Mouse (Mus musculus) heart, embryonic 14.5 days (tissue): ENCODE measurements around the gene Odf3. TPM values are rescaled to one million over a fixed set of nuclear protein-coding genes. Genes with fewer than 3 reads are reported as not detected.

Source experiments
- ATAC-seq: fragments of 200-750 bp; cut with Nextera tagmentation; 2 replicates; pipeline ENCODE4 v1.8.0; 2017; ENCODE audit warnings: low read depth, moderate TSS enrichment; ENCODE audit not compliant: insufficient number of reproducible peaks, insufficient read depth, low FRiP score
- H3K27ac ChIP-seq, 2 experiments: fragments of 200-500 bp in 1 of 2; fragments of 300-500 bp in 1 of 2; sonication (generic) in 1 of 2; replicated peaks in 1 of 2; 2 replicates each; pipeline ENCODE4 v1.5.1; 2012 to 2014; ENCODE audit warnings: low read depth in 2 of 2, low read length in 2 of 2, control low read depth in 1 of 2, mild to moderate bottlenecking in 1 of 2, mixed read lengths in 1 of 2; ENCODE audit not compliant: control insufficient read depth in 1 of 2, insufficient read depth in 1 of 2
- H3K27me3 ChIP-seq: fragments of 300-500 bp; sonication (generic); 2 replicates; pipeline ENCODE4 v1.6.1; 2014; ENCODE audit warnings: mild to moderate bottlenecking, low read length, control low read depth; ENCODE audit not compliant: control insufficient read depth, insufficient read depth
- H3K36me3 ChIP-seq: fragments of 300-500 bp; sonication (generic); 2 replicates; pipeline ENCODE4 v1.6.1; 2014; ENCODE audit warnings: mild to moderate bottlenecking, control low read depth, low read length, mixed read lengths; ENCODE audit not compliant: control insufficient read depth, insufficient read depth
- H3K4me1 ChIP-seq, 2 experiments: fragments of 200-500 bp in 1 of 2; fragments of 300-500 bp in 1 of 2; sonication (generic) in 1 of 2; 2 replicates each; pipeline ENCODE4 v1.6.1; 2012 to 2014; ENCODE audit warnings: low read length in 2 of 2, control low read depth in 1 of 2, mixed read lengths in 1 of 2; ENCODE audit not compliant: control insufficient read depth in 2 of 2, insufficient read depth in 2 of 2
- H3K4me2 ChIP-seq: fragments of 300-500 bp; sonication (generic); 2 replicates; pipeline ENCODE4 v1.6.1; 2014; ENCODE audit warnings: mild to moderate bottlenecking, low read length
- H3K4me3 ChIP-seq, 2 experiments: fragments of 200-500 bp in 1 of 2; fragments of 300-500 bp in 1 of 2; sonication (generic) in 1 of 2; 2 replicates each; pipeline ENCODE4 v1.5.1; 2012 to 2014; ENCODE audit warnings: low read length in 2 of 2, mild to moderate bottlenecking in 2 of 2, control low read depth in 1 of 2, low read depth in 1 of 2, moderate library complexity in 1 of 2; ENCODE audit not compliant: control insufficient read depth in 1 of 2, insufficient read depth in 1 of 2
- H3K9ac ChIP-seq: fragments of 300-500 bp; sonication (generic); 2 replicates; pipeline ENCODE4 v1.6.1; 2014; ENCODE audit warnings: mild to moderate bottlenecking, low read length
- H3K9me3 ChIP-seq: fragments of 300-500 bp; sonication (generic); 2 replicates; pipeline ENCODE4 v1.6.1; 2016; ENCODE audit warnings: low read length, control low read depth; ENCODE audit not compliant: control insufficient read depth
- WGBS: fragments of 180-500 bp; shearing (Covaris S2); extraction: QIAGEN DNeasy Blood & Tissue Kit; methylation state at CpG from one replicate; pipeline ENCODE4 v1.1.7; 2014; 5-methylcytosine and 5-hydroxymethylcytosine counted together
- polyA plus RNA-seq: library from polyadenylated mRNA; unstranded; fragments of >200 nt; fragmentation: Nextera tagmentation; extraction: Ambion mirVana; gene quantifications from 2 replicates; pipeline ENCODE4 v1.2.1, GENCODE M21; 2014

Odf3 gene
- polyA plus RNA-seq, 1 experiment from 2014 or later = not detected

DNA sequence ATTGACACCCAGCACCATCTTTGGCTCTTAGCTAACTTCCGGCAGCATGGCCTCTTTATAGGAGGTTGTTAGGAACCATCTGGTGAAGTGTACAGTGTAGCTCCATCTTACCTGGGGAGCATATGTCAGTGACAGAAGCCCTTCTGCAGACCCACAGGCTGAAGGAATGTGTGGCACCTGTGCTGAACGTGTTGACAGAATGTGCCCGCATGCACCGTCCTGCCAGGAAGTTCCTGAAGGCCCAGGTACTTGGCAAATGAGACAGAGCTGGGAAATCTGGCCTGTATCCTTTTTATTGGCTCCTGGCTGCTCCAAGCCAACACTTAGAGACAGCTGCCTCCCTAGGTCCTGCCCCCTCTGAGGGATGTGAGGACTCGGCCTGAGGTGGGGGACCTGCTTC, 13.1 kb downstream of the Odf3 start:
- no peaks in the 10 kb centered on the region for H3K27me3 ChIP-seq
- no peak overlapping the region for H3K9ac ChIP-seq
- H3K27ac ChIP-seq = no peak overlapping the region
- H3K4me2 ChIP-seq = no peak overlapping the region
- H3K9me3 ChIP-seq = no peaks in the 10 kb centered on the region
- no peak for ATAC-seq
- peaks cover 72% of the 10 kb centered on the region for H3K36me3 ChIP-seq
- WGBS = 80% methylated on average over 5 of the region's 5 CpGs
- H3K4me1 ChIP-seq = peaks cover 8 to 14% of the 10 kb centered on the region in 2 experiments
- no peak overlapping the region for H3K4me3 ChIP-seq

DNA sequence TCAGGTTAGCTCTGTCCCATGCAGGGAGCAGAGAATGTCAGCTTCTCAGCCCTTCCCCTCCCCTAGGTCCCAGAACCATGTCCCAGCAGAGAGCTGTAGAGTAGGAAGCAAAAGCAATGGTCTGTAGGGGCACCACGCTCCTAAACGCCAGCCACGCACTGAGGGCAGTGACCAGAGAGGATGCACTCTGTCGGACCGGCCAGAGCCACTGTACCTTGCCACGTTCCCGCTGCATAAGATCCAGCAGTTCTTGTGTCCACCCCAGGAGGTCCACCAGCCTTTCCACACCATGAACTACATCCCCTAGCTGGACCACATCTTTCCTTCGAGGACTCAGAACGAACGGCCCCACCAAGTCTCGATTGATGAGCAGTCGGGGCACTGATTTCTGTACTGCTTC, 17.2 kb downstream of the Odf3 start:
- Histone ChIP-seq H3K4me1 (no peaks in the 10 kb centered on the region), H3K9me3 (no peaks in the 10 kb centered on the region), H3K4me3 (no peak overlapping the region), H3K4me2 (no peak overlapping the region), H3K9ac (no peak overlapping the region), H3K27ac (no peak overlapping the region), H3K36me3 (peaks cover 91% of the 10 kb centered on the region), H3K27me3 (no peaks in the 10 kb centered on the region)
- no peak for ATAC-seq
- WGBS = 86% methylated on average over 12 of the region's 12 CpGs

DNA sequence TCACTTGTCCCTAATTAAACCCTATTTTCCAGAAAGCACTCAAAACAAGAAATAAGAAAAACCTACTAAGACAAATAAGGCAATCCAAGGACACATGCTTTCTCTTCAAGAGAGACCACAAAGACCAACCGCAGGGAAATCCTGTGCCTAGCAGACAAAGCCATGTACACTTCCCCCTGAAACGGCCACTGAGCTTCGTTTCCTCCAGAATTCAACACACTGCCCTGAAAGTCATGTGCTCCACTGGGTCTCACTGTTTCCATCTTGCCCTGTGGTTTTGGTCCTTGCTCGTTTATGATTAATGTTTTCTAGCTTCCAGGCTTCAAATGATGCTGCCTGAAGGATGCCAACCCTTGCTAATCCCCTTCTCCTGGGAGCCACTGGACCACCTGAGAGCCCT, 26.6 kb downstream of the Odf3 start:
- Histone ChIP-seq H3K4me1 (no peaks in the 10 kb centered on the region), H3K4me3 (no peak overlapping the region), H3K4me2 (no peak overlapping the region), H3K9me3 (no peaks in the 10 kb centered on the region), H3K27me3 (no peaks in the 10 kb centered on the region), H3K27ac (no peak overlapping the region), H3K9ac (no peak overlapping the region), H3K36me3 (peaks cover 87% of the 10 kb centered on the region)
- ATAC-seq = no peak
- WGBS = 86% methylated on average over 4 of the region's 4 CpGs

DNA sequence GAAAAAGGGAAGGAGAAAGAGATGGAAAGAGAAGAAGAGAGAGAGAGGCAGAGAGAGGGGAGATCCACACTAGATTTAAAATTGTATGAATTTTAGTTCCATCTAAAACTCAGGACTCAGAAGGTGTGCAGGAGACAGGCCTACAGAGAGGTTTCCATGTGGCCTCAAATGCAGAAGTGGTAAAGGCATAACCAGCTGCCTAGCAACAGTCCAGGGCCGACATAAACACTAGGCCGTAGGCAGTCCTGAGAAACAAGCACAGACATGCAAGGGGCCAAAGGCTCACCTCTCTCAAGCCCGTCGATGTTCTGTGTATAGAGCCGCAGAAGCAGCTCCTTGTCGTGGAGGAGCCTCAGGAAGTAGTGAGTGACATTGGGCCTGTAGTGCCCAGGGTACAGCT, 29.8 kb downstream of the Odf3 start:
- ATAC-seq = no peak
- Histone ChIP-seq H3K9me3 (no peaks in the 10 kb centered on the region), H3K36me3 (peaks cover 58% of the 10 kb centered on the region), H3K4me2 (no peak overlapping the region), H3K27ac (no peak overlapping the region), H3K4me3 (no peak overlapping the region), H3K4me1 (peaks cover 3 to 4% of the 10 kb centered on the region in 2 experiments; a peak in 1 of 4 replicates), H3K27me3 (no peaks in the 10 kb centered on the region), H3K9ac (no peak overlapping the region)
- WGBS = 82% methylated on average over 6 of the region's 6 CpGs

DNA sequence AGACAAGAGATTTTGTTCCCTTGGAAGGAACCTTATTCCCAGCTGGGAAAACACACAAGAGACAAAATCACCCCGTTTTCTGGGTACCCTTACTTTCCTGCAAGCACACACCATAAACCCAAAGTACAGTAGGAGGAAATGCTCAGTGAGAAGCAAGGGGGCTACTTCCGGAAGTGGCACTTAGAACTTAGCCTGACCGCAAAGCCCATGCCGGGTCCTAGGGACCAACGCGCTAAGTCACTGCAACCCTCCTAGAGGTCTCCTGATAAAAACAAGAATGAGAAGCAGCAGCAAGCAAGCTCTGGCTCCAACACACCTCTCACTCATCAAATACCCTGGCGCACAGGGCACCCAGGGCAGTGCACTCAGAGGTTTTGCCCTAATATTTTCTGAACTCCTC, 31.8 kb downstream of the Odf3 start:
- no peak overlapping the region for H3K27ac ChIP-seq
- H3K4me1 ChIP-seq = peaks cover 3 to 9% of the 10 kb centered on the region in 2 experiments; a peak in 2 of 4 replicates
- H3K4me2 ChIP-seq = no peak overlapping the region
- WGBS = 79% methylated on average over 7 of the region's 7 CpGs
- H3K4me3 ChIP-seq = no peak overlapping the region
- no peaks in the 10 kb centered on the region for H3K27me3 ChIP-seq
- no peaks in the 10 kb centered on the region for H3K9me3 ChIP-seq
- peaks cover 49% of the 10 kb centered on the region for H3K36me3 ChIP-seq
- H3K9ac ChIP-seq = no peak overlapping the region
- ATAC-seq = no peak

DNA sequence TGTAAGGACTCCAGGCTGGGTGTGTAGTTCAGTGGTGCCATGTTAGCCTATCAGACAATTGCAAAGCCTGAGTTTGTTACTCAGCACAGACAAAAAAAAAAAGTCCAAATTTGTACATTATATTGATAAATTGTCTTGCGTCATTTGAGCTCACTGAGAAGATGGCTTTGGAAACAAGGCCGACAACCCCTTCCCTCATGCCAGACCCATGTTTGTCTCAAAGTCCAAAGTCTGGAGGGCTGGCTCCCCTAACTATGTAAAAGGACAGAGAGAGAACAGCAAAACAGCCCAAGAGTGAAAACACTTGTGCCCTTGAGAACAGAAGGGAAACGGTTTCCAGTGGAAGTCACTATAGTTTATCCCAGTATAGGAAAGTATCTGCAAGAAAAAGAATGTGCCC, 32.8 kb downstream of the Odf3 start:
- H3K4me1 ChIP-seq = peaks cover 3 to 9% of the 10 kb centered on the region in 2 experiments; a peak in 2 of 4 replicates
- peaks cover 47% of the 10 kb centered on the region for H3K36me3 ChIP-seq
- H3K4me2 ChIP-seq = peak overlapping the region; percentile 74
- WGBS = 82% methylated on average over 3 of the region's 3 CpGs
- H3K9ac ChIP-seq = peak overlapping the region; percentile 80
- no peaks in the 10 kb centered on the region for H3K9me3 ChIP-seq
- H3K4me3 ChIP-seq = peak overlapping the region in 1 of 2 experiments; percentile 76; a peak in 2 of 4 replicates
- H3K27ac ChIP-seq = peak overlapping the region in 1 of 2 experiments; percentile 86; a peak in 2 of 4 replicates
- no peaks in the 10 kb centered on the region for H3K27me3 ChIP-seq
- no peak for ATAC-seq

DNA sequence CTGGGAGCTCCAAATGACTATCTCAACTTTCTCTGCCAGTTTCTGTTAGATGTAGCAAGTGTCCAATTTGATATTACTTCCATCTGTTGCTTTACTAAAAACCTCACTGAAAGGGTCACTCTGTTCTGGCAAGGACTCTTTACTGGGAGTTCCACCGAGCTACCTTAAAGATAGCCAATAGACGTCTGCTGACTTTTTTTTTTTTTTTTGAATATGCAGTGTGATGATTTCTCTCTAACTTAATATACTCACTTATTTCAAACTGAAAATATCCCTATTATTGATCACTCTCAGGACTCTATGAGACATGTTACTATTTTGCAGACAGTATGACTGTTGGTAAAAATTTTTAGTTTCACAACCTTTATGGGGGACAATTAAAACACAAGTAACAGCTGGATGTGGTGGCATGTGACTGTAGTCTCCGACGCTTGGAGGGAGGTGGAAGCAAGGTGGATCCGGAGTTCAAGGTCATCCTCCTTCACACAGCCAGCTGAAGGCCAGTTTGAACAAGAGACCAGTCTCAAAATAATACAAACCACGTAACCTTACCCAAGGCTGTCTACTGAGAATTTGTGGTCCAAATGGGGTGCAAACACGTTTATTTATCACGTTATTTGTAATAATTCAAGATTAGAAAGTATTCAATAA, 33.4 kb downstream of the Odf3 start:
- peaks cover 45% of the 10 kb centered on the region for H3K36me3 ChIP-seq
- ATAC-seq = no peak
- H3K27ac ChIP-seq = peak overlapping the region; percentile 80 to 86

More for the DNA sequence above, 33.4 kb downstream of the Odf3 start:
- Histone ChIP-seq H3K4me2 (peak overlapping the region; percentile 74), H3K27me3 (no peaks in the 10 kb centered on the region), H3K9ac (peak overlapping the region; percentile 80), H3K9me3 (no peaks in the 10 kb centered on the region), H3K4me3 (peak overlapping the region; percentile 76 to 96), H3K4me1 (peaks cover 3 to 9% of the 10 kb centered on the region in 2 experiments; a peak in 2 of 4 replicates)
- 10% methylated on average over 8 of the region's 8 CpGs for WGBS
